Mouse (Mus musculus) liver, embryonic 15.5 days (tissue): Measurements from ENCODE around the gene Peak1. TPM values are rescaled to one million over a fixed set of nuclear protein-coding genes. Genes with fewer than 3 reads are reported as not detected.
"Not testable (repeated sequence)": the region's sequence is repeated elsewhere in the genome, so short reads cannot be mapped to it uniquely, and the experiment has no call there.

Source experiments
- ATAC-seq: fragments of 200-750 bp; cut with Nextera tagmentation; 2 replicates; pipeline ENCODE4 v1.8.0; 2017; ENCODE audit warnings: moderate number of reproducible peaks, mild to moderate bottlenecking, moderate library complexity; ENCODE audit not compliant: insufficient read depth
- H3K27ac ChIP-seq: fragments of 300-500 bp; sonication (generic); replicated peaks from 2 replicates; pipeline ENCODE4 v1.5.1; 2015; ENCODE audit warnings: mild to moderate bottlenecking, inconsistent platforms
- H3K27me3 ChIP-seq: fragments of 300-500 bp; sonication (generic); 2 replicates; pipeline ENCODE4 v1.6.1; 2015; ENCODE audit warnings: mild to moderate bottlenecking, inconsistent platforms
- H3K36me3 ChIP-seq: fragments of 300-500 bp; sonication (generic); replicated peaks from 2 replicates; pipeline ENCODE4 v1.6.1; 2015; ENCODE audit warnings: moderate library complexity, mild to moderate bottlenecking, inconsistent platforms
- H3K4me1 ChIP-seq: fragments of 300-500 bp; sonication (generic); replicated peaks from 2 replicates; pipeline ENCODE4 v1.6.1; 2015; ENCODE audit warnings: inconsistent platforms
- H3K4me2 ChIP-seq: fragments of 300-500 bp; sonication (generic); 2 replicates; pipeline ENCODE4 v1.6.1; 2015; ENCODE audit warnings: moderate library complexity, mild to moderate bottlenecking, inconsistent platforms
- H3K4me3 ChIP-seq: fragments of 300-500 bp; sonication (generic); replicated peaks from 2 replicates; pipeline ENCODE4 v1.5.1; 2015; ENCODE audit warnings: mild to moderate bottlenecking, inconsistent platforms
- H3K9ac ChIP-seq: fragments of 300-500 bp; sonication (generic); 2 replicates; pipeline ENCODE4 v1.6.1; 2015; ENCODE audit warnings: moderate library complexity, mild to moderate bottlenecking, inconsistent platforms
- H3K9me3 ChIP-seq: fragments of 300-500 bp; sonication (generic); replicated peaks from 2 replicates; pipeline ENCODE4 v1.6.1; 2016; ENCODE audit warnings: inconsistent platforms
- WGBS: fragments of 180-500 bp; shearing (Covaris S2); methylation state at CpG from one replicate; pipeline ENCODE4 v1.1.7; 2015; ENCODE audit warnings: mixed read lengths; ENCODE audit not compliant: insufficient replicate concordance; 5-methylcytosine and 5-hydroxymethylcytosine counted together
- polyA plus RNA-seq: library from polyadenylated mRNA; unstranded; fragments of >200 nt; fragmentation: Nextera tagmentation; extraction: Ambion mirVana; gene quantifications from 2 replicates; pipeline ENCODE4 v1.2.1, GENCODE M21; 2015

The Peak1 gene
- polyA plus RNA-seq, 1 experiment from 2014 or later, result 2.4 TPM

DNA sequence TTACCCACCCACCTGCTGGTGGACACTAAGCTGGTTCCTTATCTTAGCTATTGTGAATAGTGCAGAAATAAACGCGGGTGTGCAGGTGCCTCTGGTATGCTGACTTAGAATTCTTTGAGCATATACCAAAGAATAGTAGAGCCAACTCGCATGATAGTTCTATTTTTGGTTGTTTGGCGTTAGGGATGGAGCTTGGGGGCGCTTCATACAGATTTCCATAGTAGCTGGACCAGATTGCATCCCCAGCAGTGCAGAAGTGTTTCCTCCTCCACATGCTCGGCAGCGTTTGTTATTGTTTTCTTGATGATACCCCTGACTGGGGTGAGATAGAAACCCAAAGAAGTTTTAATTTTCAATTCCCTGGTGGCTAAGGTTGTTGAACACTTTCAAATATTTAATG, 21.8 kb upstream of the Peak1 start:
- 64% methylated on average over 7 of the region's 7 CpGs for WGBS
- no peak overlapping the region for H3K9ac ChIP-seq
- no peak overlapping the region for H3K4me3 ChIP-seq
- no peaks in the 10 kb centered on the region for H3K9me3 ChIP-seq
- no peak overlapping the region for H3K4me2 ChIP-seq
- H3K27ac ChIP-seq, result no peak overlapping the region
- no peaks in the 10 kb centered on the region for H3K27me3 ChIP-seq
- no peak for ATAC-seq
- H3K4me1 ChIP-seq, result no peaks in the 10 kb centered on the region
- no peaks in the 10 kb centered on the region for H3K36me3 ChIP-seq

DNA sequence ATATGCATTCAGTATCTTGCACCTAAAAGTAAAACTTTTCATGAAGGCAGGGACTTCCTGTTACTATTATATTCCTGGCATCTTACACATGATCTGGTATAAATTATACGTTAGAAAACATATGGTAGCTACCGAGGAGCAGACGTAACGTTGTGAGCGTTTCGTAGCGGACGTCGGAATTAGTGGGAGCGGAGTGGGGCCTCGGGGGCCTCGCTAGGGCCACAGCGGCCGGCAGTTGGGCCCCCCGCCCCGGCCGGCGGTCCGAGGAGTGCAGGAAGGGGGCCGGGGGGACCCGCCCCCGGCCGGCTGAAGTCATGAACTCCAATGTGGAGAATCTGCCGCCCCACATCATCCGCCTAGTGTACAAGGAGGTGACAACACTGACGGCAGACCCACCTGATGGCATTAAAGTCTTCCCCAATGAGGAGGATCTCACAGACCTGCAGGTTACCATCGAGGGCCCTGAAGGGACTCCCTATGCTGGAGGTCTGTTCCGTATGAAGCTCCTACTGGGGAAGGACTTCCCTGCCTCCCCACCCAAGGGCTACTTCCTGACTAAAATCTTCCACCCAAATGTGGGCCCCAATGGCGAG, 19.5 kb upstream of the Peak1 start:
- not testable (repeated sequence) for H3K27ac ChIP-seq, H3K4me2 ChIP-seq, H3K4me1 ChIP-seq, H3K9me3 ChIP-seq, ATAC-seq, H3K27me3 ChIP-seq, H3K4me3 ChIP-seq, H3K36me3 ChIP-seq, H3K9ac ChIP-seq
- 86% methylated on average over 26 of the region's 29 CpGs for WGBS

DNA sequence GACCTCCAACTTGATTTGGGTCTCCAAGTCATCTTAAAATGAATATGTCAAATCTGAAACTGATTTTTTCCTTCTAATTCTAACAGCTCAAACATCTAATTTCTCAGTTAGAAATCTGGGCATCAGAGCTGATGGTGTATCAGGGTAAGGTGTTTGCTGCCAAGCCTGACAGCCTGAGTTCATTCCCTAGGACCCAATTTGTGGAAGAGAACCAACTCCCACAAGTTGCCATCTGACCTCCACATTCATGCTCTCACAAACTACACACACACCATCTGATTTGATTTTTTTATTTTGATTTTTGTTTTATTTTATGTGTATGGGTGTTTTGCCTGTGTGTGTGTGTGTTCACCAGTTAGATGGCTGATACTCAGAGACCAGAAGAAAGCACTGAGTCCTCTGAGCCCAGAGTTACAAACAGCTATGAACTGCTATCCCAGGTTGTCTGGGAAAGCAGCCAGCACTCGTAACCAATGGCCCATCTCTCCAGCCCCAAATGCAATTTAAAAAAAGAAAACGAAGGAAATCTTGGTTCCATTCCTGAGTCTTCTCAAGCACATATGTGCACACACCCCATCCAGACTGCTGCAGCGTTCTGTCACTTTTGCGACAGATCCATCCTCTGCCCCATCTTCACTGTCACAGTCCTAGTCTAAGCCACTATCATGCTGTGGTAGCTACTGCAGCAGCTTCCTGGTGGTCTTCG, 18.1 kb upstream of the Peak1 start:
- H3K4me1 ChIP-seq, result no peaks in the 10 kb centered on the region
- ATAC-seq, result no peak
- H3K27ac ChIP-seq, result no peak overlapping the region
- no peak overlapping the region for H3K9ac ChIP-seq
- H3K4me3 ChIP-seq, result no peak overlapping the region
- H3K27me3 ChIP-seq, result no peaks in the 10 kb centered on the region
- WGBS, result 78% methylated on average over 5 of the region's 5 CpGs
- H3K9me3 ChIP-seq, result no peaks in the 10 kb centered on the region
- H3K4me2 ChIP-seq, result no peak overlapping the region
- H3K36me3 ChIP-seq, result no peaks in the 10 kb centered on the region

DNA sequence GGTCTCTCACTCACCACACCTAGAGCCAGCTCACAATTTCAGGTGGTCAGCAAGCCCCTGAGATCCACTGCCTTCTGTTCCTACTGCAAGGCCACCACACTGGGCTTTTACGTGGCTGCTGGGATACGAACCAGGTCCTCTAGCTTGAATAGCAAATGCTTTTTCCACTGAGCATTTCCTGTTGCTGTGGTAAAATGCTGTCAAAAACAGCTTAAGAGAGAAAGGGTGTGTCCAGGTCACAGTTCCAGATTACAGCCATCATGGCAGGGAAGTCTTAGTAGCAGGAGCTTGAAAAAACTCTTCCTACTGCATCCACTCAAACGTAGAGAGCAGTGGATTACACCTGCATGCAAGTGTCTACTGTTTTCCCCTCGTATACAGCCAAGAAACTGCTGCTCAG, 7.0 kb upstream of the Peak1 start:
- H3K36me3 ChIP-seq, result no peaks in the 10 kb centered on the region
- 51% methylated on average over 4 of the region's 4 CpGs for WGBS
- no peaks in the 10 kb centered on the region for H3K27me3 ChIP-seq
- H3K9ac ChIP-seq, result no peak overlapping the region
- no peak overlapping the region for H3K4me2 ChIP-seq
- H3K4me3 ChIP-seq, result no peak overlapping the region
- H3K27ac ChIP-seq, result no peak overlapping the region
- ATAC-seq, result no peak
- no peaks in the 10 kb centered on the region for H3K9me3 ChIP-seq
- peaks cover 20% of the 10 kb centered on the region for H3K4me1 ChIP-seq

- Histone ChIP-seq H3K9ac (no peak overlapping the region), H3K9me3 (no peaks in the 10 kb centered on the region), H3K4me2 (no peak overlapping the region), H3K36me3 (no peaks in the 10 kb centered on the region), H3K4me1 (peaks cover 35% of the 10 kb centered on the region), H3K27me3 (no peaks in the 10 kb centered on the region), H3K4me3 (no peak overlapping the region), H3K27ac (no peak overlapping the region)
- 71% methylated on average over 5 of the region's 5 CpGs for WGBS
- no peak for ATAC-seq
These were observed 4.1 kb upstream of the Peak1 start for GRCm38 (mm10) chr9:56421991-56422390.

GRCm38 (mm10) chr9:56420892-56421601, 3.2 kb upstream of the Peak1 start:
- 0 out of 2 replicates have a peak overlapping the region, but pooled peaks have one; percentile 4 for H3K4me2 ChIP-seq
- H3K4me1 ChIP-seq, result peaks cover 44% of the 10 kb centered on the region

GRCm38 (mm10) chr9:56420236-56420635, 2.4 kb upstream of the Peak1 start:
- peaks cover 50% of the 10 kb centered on the region for H3K4me1 ChIP-seq
- no peak overlapping the region for H3K4me3 ChIP-seq
- no peak overlapping the region; the same call in 1 of the 2 replicates for H3K4me2 ChIP-seq
- H3K9ac ChIP-seq, result no peak overlapping the region
- H3K27ac ChIP-seq, result no peak overlapping the region; the same call in 1 of the 2 replicates
- no peaks in the 10 kb centered on the region for H3K36me3 ChIP-seq
- WGBS, result 73% methylated on average over 1 of the region's 1 CpGs
- no peak for ATAC-seq
- H3K9me3 ChIP-seq, result no peaks in the 10 kb centered on the region
- H3K27me3 ChIP-seq, result no peaks in the 10 kb centered on the region

More at GRCm38 (mm10) chr9:56420892-56421601, 3.2 kb upstream of the Peak1 start:
- WGBS, result 33% methylated on average over 9 of the region's 9 CpGs
- H3K36me3 ChIP-seq, result no peaks in the 10 kb centered on the region
- H3K9me3 ChIP-seq, result no peaks in the 10 kb centered on the region
- H3K27ac ChIP-seq, result no peak overlapping the region
- H3K4me3 ChIP-seq, result no peak overlapping the region
- no peak overlapping the region for H3K9ac ChIP-seq
- no peaks in the 10 kb centered on the region for H3K27me3 ChIP-seq
- no peak for ATAC-seq

- Histone ChIP-seq H3K36me3 (no peaks in the 10 kb centered on the region), H3K27ac (peak overlapping the region; percentile 85), H3K4me3 (peak overlapping the region; percentile 86), H3K4me2 (peak overlapping the region; percentile 99), H3K9me3 (no peaks in the 10 kb centered on the region), H3K27me3 (no peaks in the 10 kb centered on the region), H3K9ac (peak overlapping the region; percentile 75), H3K4me1 (peaks cover 48% of the 10 kb centered on the region)
- WGBS, result under 1% methylated on average over 11 of the region's 11 CpGs
- ATAC-seq, result no peak
These were observed 922 bp upstream of the Peak1 start for GRCm38 (mm10) chr9:56418738-56419239.

GRCm38 (mm10) chr9:56417415-56417947, 386 bp downstream of the Peak1 start:
- H3K36me3 ChIP-seq, result no peaks in the 10 kb centered on the region
- ATAC-seq, result peak; percentile 52
- H3K4me3 ChIP-seq, result peak overlapping the region; percentile 86
- peaks cover 52% of the 10 kb centered on the region for H3K4me1 ChIP-seq
- under 1% methylated on average over 40 of the region's 40 CpGs for WGBS
- H3K9me3 ChIP-seq, result no peaks in the 10 kb centered on the region
- H3K9ac ChIP-seq, result peak overlapping the region; percentile 87
- H3K27me3 ChIP-seq, result no peaks in the 10 kb centered on the region
- H3K4me2 ChIP-seq, result peak overlapping the region; percentile 99
- H3K27ac ChIP-seq, result peak overlapping the region; percentile 83

DNA sequence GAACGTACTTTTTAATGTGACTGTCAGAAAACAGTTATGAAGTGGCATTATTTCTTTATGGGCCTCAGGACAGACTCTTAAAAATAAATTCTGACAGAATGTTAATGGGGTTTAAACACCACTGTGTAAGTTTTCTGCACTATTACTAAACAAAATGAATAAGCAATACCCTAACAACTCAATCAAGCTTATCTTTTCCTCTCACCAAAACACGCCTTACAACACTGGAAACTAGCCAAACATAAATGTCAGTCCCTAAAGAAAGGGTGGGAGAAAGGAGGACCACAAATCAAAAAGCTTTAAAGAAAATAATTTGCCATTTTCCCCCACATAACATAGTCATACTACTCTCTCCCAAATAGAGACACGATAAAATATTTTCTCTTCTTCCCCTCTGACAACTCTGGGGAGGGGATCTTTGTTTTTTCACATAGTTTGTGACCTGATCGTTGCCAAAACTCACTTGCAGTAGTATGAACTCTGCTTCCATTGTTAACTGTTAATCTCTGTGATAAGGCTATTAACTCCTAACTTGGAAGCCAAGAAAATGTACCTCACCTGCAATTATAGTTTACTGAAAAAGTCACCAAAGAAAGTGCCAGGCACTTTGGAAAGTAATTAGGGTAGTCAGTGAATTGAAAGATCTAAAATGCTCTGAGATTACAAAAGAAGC, 1.8 kb downstream of the Peak1 start:
- Histone ChIP-seq H3K4me1 (peaks cover 49% of the 10 kb centered on the region), H3K27ac (no peak overlapping the region), H3K36me3 (no peaks in the 10 kb centered on the region), H3K4me2 (peak overlapping the region; percentile 99), H3K9me3 (no peaks in the 10 kb centered on the region), H3K27me3 (no peaks in the 10 kb centered on the region), H3K4me3 (peak overlapping the region; percentile 86; the same call in 1 of the 2 replicates), H3K9ac (no peak overlapping the region)
- WGBS, result 44% methylated on average over 4 of the region's 4 CpGs
- ATAC-seq, result no peak
